Comparison of ENCODE assay signal across 25 mouse cellular contexts in the genomic region with DNA sequence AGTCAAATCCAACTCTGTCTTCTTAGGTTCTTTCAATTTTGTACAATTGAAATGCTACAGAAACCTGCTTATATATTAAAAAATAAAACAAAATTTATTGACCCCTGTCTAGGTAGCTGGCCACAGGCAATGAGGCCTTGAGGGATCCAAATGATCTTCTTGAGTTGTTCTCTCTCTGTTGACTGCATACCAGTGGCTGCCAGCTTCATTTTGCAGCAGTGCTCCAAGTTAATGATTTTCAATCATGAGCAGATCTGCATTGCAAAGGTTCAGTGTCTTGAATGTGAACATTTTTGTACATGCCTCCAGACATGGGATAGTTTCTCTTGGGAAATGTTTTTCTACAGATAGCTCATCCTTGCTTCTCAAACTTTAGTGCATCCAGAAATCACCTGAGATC. TPM values are rescaled to one million over a fixed set of nuclear protein-coding genes. Genes with fewer than 3 reads are reported as not detected.
A peak's percentile ranks its signal among the peaks of the same experiment; 100 is the strongest.
DNase-seq lines count a peak whose midpoint lies in the region; ATAC-seq and TF ChIP-seq lines count a peak whose summit lies in the region.
"Had no signal": no experiment of that assay in that cellular context is flagged by ENCODE, and none has a peak within 500 bp of the region (broad histone marks: within the 10 kb centered on the region; RNA-seq: fewer than 3 reads in every experiment).

No protein-coding gene starts in this region.

- no peak overlapping the region for H3K9ac ChIP-seq in kidney, embryonic 14.5 days (ENCODE audit: low read depth, low read length)
- H3K9ac ChIP-seq in intestine, embryonic 15.5 days: no peak overlapping the region
- H3K9ac ChIP-seq: embryonic facial prominence, embryonic 12.5 days; embryonic facial prominence, embryonic 15.5 days; forebrain, postnatal 0 days; heart, embryonic 13.5 days; hindbrain, embryonic 14.5 days had no signal

- H3K27ac ChIP-seq in kidney, adult 2 months (ENCODE audit: insufficient read depth, low read depth, low read length): no peak overlapping the region
- H3K27ac ChIP-seq in kidney, embryonic 14.5 days (ENCODE audit: low read depth, low read length): no peak overlapping the region
- no peak overlapping the region for H3K27ac ChIP-seq in intestine, embryonic 15.5 days
- H3K27ac ChIP-seq: embryonic facial prominence, embryonic 12.5 days; embryonic facial prominence, embryonic 15.5 days; gastrocnemius, adult 2 months; heart, embryonic 10.5 days; heart, embryonic 13.5 days; hindbrain, embryonic 14.5 days had no signal

- H3K9me3 ChIP-seq in kidney, embryonic 14.5 days (ENCODE audit: control insufficient read depth, low read length): no peaks in the 10 kb centered on the region
- no peaks in the 10 kb centered on the region for H3K9me3 ChIP-seq in intestine, embryonic 15.5 days
- H3K9me3 ChIP-seq: embryonic facial prominence, embryonic 12.5 days; embryonic facial prominence, embryonic 15.5 days; heart, embryonic 10.5 days; heart, embryonic 13.5 days had no signal

- no peaks in the 10 kb centered on the region for H3K4me1 ChIP-seq in kidney, adult 2 months (ENCODE audit: control insufficient read depth, insufficient read depth, low read length)
- H3K4me1 ChIP-seq in kidney, embryonic 14.5 days (ENCODE audit: control insufficient read depth, insufficient read depth, low read length): no peaks in the 10 kb centered on the region
- no peaks in the 10 kb centered on the region for H3K4me1 ChIP-seq in intestine, embryonic 15.5 days (replicated peaks)
- H3K4me1 ChIP-seq: embryonic facial prominence, embryonic 12.5 days; embryonic facial prominence, embryonic 15.5 days; heart, embryonic 10.5 days; heart, embryonic 13.5 days had no signal

- H3K4me3 ChIP-seq in kidney, adult 2 months (ENCODE audit: insufficient read depth, low read depth, low read length): no peak overlapping the region
- H3K4me3 ChIP-seq in kidney, embryonic 14.5 days (ENCODE audit: low read length): no peak overlapping the region
- no peak overlapping the region for H3K4me3 ChIP-seq in intestine, embryonic 15.5 days (replicated peaks)
- H3K4me3 ChIP-seq: embryonic facial prominence, embryonic 12.5 days; embryonic facial prominence, embryonic 15.5 days; gastrocnemius, adult 2 months; heart, embryonic 10.5 days; heart, embryonic 13.5 days had no signal

- no peak overlapping the region for H3K4me2 ChIP-seq in kidney, embryonic 14.5 days (replicated peaks; ENCODE audit: low read depth, low read length)
- H3K4me2 ChIP-seq in intestine, embryonic 15.5 days (replicated peaks): no peak overlapping the region
- H3K4me2 ChIP-seq: embryonic facial prominence, embryonic 12.5 days; embryonic facial prominence, embryonic 15.5 days; heart, embryonic 13.5 days; hindbrain, embryonic 14.5 days had no signal

- ATAC-seq in kidney, embryonic 14.5 days (ENCODE audit: low FRiP score, low TSS enrichment): no peak
- ATAC-seq in intestine, embryonic 15.5 days: no peak
- ATAC-seq: CD4-positive, CD25-positive, alpha-beta regulatory T cell, adult 4 months; forebrain, embryonic 14.5 days; forebrain, postnatal 0 days had no signal

- peak; percentile 63 for DNase-seq in kidney, adult 2 months
- DNase-seq in kidney, adult 18-20 months: no peak
- DNase-seq in kidney, postnatal 14 days: peak; percentile 23
- DNase-seq in kidney, postnatal 36 days: peak; percentile 25 to 30
- DNase-seq: adrenal gland, adult 2 months; adrenal gland, postnatal 14 days; cerebellum, adult 11 months; cerebellum, adult 2 months; cerebellum, adult 9-11 months; cerebellum, postnatal 25 days; forebrain, postnatal 0 days; gastrocnemius, adult 2 months; gastrocnemius, postnatal 14 days; heart, adult 18-20 months; heart, postnatal 14 days; heart, postnatal 4 days had no signal

- TF ChIP-seq POLR2A in kidney, adult 2 months (IDR thresholded peaks at IDR 0.05; ENCODE audit: low read depth, low read length): no peak

- no peaks in the 10 kb centered on the region for H3K36me3 ChIP-seq in kidney, adult 2 months (ENCODE audit: control insufficient read depth, insufficient read depth, low read length)
- no peaks in the 10 kb centered on the region for H3K36me3 ChIP-seq in kidney, embryonic 14.5 days (ENCODE audit: control insufficient read depth, insufficient read depth, low read length)
- H3K36me3 ChIP-seq in intestine, embryonic 15.5 days: no peaks in the 10 kb centered on the region
- H3K36me3 ChIP-seq: embryonic facial prominence, embryonic 12.5 days; embryonic facial prominence, embryonic 15.5 days; heart, embryonic 10.5 days; heart, embryonic 13.5 days had no signal

- H3K27me3 ChIP-seq in kidney, adult 2 months (replicated peaks; ENCODE audit: control insufficient read depth, insufficient read depth, low read length): no peaks in the 10 kb centered on the region
- no peaks in the 10 kb centered on the region for H3K27me3 ChIP-seq in kidney, embryonic 14.5 days (ENCODE audit: control insufficient read depth, insufficient read depth, low read length)
- no peaks in the 10 kb centered on the region for H3K27me3 ChIP-seq in intestine, embryonic 15.5 days (replicated peaks)
- H3K27me3 ChIP-seq: embryonic facial prominence, embryonic 12.5 days; embryonic facial prominence, embryonic 15.5 days; heart, embryonic 13.5 days had no signal

- TF ChIP-seq CTCF in kidney, adult 2 months (conservative IDR thresholded peaks at IDR 0.05; ENCODE audit: insufficient read depth, insufficient read length, low read depth, low read length): no peak

RNA-seq across cellular contexts. Expression of gene Gm37240, which starts 17.1 kb away (rescaled TPM):
- 5.5 and 10.9 TPM in 2 replicates for polyA plus RNA-seq in kidney, adult 2 months (2012; rRNA removed)
- polyA plus RNA-seq in kidney, embryonic 14.5 days (2014; fragmentation: Nextera tagmentation; extraction: Ambion mirVana): 5.8 and 15.1 TPM in 2 replicates
- 4.8 and 6.5 TPM in 2 replicates for polyA plus RNA-seq in intestine, embryonic 15.5 days (2015; fragmentation: Nextera tagmentation; extraction: Ambion mirVana)

RNA-seq across cellular contexts. Expression of gene Glt28d2, which starts 17.1 kb away (rescaled TPM):
- 1.7 and 2.1 TPM in 2 replicates for polyA plus RNA-seq in kidney, adult 2 months (2012; rRNA removed)
- polyA plus RNA-seq in kidney, embryonic 14.5 days (2014; fragmentation: Nextera tagmentation; extraction: Ambion mirVana): 1.8 and 2.6 TPM in 2 replicates
- polyA plus RNA-seq in intestine, embryonic 15.5 days (2015; fragmentation: Nextera tagmentation; extraction: Ambion mirVana): 2.0 and 2.7 TPM in 2 replicates
